8 mouse cellular contexts compared by ENCODE assay signal in genomic region chrX:157489871-157490721, GRCm38 (mm10). TPM values are rescaled to one million over a fixed set of nuclear protein-coding genes. Genes with fewer than 3 reads are reported as not detected.
DNase-seq lines count a peak whose midpoint lies in the region; ATAC-seq and TF ChIP-seq lines count a peak whose summit lies in the region.

No protein-coding gene starts in this region.

- WGBS in embryonic facial prominence, embryonic 13.5 days = 30% methylated on average over 9 of the region's 9 CpGs
- WGBS in limb, embryonic 14.5 days = 20% methylated on average over 9 of the region's 9 CpGs

- peak; percentile 31 to 54 for DNase-seq in lung, adult 18-20 months
- no peak for DNase-seq in lung, postnatal 14 days
- no peak for DNase-seq in limb, embryonic 14.5 days (ENCODE audit: low spot score)
- peak; percentile 40 for DNase-seq in retina, postnatal 1 day
- DNase-seq in left cerebral cortex, adult 9 months (ENCODE audit: low spot score in 2 of 2) = no peak
- DNase-seq in cerebellum, adult 11 months = no peak

- TF ChIP-seq POLR2A in limb, embryonic 14.5 days (IDR thresholded peaks at IDR 0.05; ENCODE audit: borderline replicate concordance, extremely low read depth, insufficient read depth, insufficient read length) = no peak

- H3K9ac ChIP-seq in embryonic facial prominence, embryonic 13.5 days = peak overlapping the region; percentile 78; the same call in 1 of the 2 replicates
- peak overlapping the region; percentile 72 for H3K9ac ChIP-seq in limb, embryonic 14.5 days (ENCODE audit: low read depth, low read length, severe bottlenecking)

- H3K4me2 ChIP-seq in embryonic facial prominence, embryonic 13.5 days = peak overlapping the region; percentile 58
- H3K4me2 ChIP-seq in limb, embryonic 14.5 days (replicated peaks; ENCODE audit: low read depth, low read length, severe bottlenecking) = peak overlapping the region; percentile 49

- H3K36me3 ChIP-seq in embryonic facial prominence, embryonic 13.5 days = no peaks in the 10 kb centered on the region
- H3K36me3 ChIP-seq in limb, embryonic 14.5 days (ENCODE audit: control insufficient read depth, insufficient read depth, low read length) = no peaks in the 10 kb centered on the region

- H3K4me3 ChIP-seq in embryonic facial prominence, embryonic 13.5 days = peak overlapping the region; percentile 62
- H3K4me3 ChIP-seq in limb, embryonic 14.5 days (replicated peaks; ENCODE audit: low read length) = peak overlapping the region; percentile 57

- H3K4me1 ChIP-seq in embryonic facial prominence, embryonic 13.5 days = peaks cover 5% of the 10 kb centered on the region; the same call in 1 of the 2 replicates
- no peaks in the 10 kb centered on the region for H3K4me1 ChIP-seq in limb, embryonic 14.5 days (ENCODE audit: control insufficient read depth, insufficient read depth, low read length)

- no peak overlapping the region for H3K27ac ChIP-seq in embryonic facial prominence, embryonic 13.5 days
- no peak overlapping the region for H3K27ac ChIP-seq in limb, embryonic 14.5 days (replicated peaks; ENCODE audit: low read depth, low read length)

- H3K9me3 ChIP-seq in embryonic facial prominence, embryonic 13.5 days = no peaks in the 10 kb centered on the region
- no peaks in the 10 kb centered on the region for H3K9me3 ChIP-seq in limb, embryonic 14.5 days (ENCODE audit: control insufficient read depth, low read length)

- peaks cover 6% of the 10 kb centered on the region; the same call in 1 of the 2 replicates for H3K27me3 ChIP-seq in embryonic facial prominence, embryonic 13.5 days
- no peaks in the 10 kb centered on the region for H3K27me3 ChIP-seq in limb, embryonic 14.5 days (ENCODE audit: control insufficient read depth, insufficient read depth, low read length)

- ATAC-seq in embryonic facial prominence, embryonic 13.5 days (ENCODE audit: insufficient number of reproducible peaks, insufficient read depth, low FRiP score, low TSS enrichment, low read depth) = no peak
- no peak for ATAC-seq in limb, embryonic 14.5 days (ENCODE audit: low FRiP score, low read depth)
- ATAC-seq in megakaryocyte progenitor cell, adult 5-6 weeks (replicated peaks; ENCODE audit: poor library complexity) = no peak

RNA-seq across cellular contexts. Expression of gene Sms, which starts 2.0 kb away (rescaled TPM):
- polyA plus RNA-seq in embryonic facial prominence, embryonic 13.5 days (2015; fragmentation: Nextera tagmentation; extraction: Ambion mirVana) = 46.6 and 65.5 TPM in 2 replicates
- polyA plus RNA-seq in limb, embryonic 14.5 days (2012; rRNA removed) = 61.0 and 64.6 TPM in 2 replicates
- polyA plus RNA-seq in limb, embryonic 14.5 days (2014; fragmentation: Nextera tagmentation; extraction: Ambion mirVana) = 54.8 and 57.0 TPM in 2 replicates
- 72.2 and 75.0 TPM in 2 replicates for total RNA-seq in megakaryocyte progenitor cell, adult 5-6 weeks (2015)
- 66.5 and 67.4 TPM in 2 replicates for total RNA-seq in megakaryocyte progenitor cell, adult 5-6 weeks (2017)

Comparison
In these comparisons a context has a peak if more than half of its experiments do, and no peak if none do; other contexts are left out.
1. DNase-seq: peak in lung, adult 18-20 months (2 of 2) and retina, postnatal 1 day (single experiment); none in lung, postnatal 14 days (single experiment), limb, embryonic 14.5 days (single experiment), left cerebral cortex, adult 9 months (0 of 2) and cerebellum, adult 11 months (single experiment).